Mouse (Mus musculus): Measurements from ENCODE around the gene Clec4g.

DNA sequence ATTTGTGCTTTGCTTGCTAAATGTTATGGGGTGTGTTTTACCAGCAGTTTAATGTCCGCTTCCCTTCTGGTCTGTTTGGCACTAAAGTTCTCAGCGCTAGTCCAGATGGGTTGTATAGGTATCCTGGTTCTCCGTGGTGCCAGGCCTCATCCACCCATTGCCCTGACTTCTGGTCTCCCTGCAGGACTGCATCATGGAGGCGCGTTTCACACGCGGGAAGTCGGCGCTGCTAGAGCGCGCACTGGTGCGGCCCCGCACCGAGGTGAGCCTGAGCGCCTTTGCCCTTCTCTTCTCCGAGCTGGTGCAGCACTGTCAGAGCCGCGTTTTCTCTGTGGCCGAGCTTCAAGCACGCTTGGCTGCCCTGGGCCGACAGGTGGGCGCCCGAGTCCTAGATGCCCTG lies 41.6 kb downstream of the Clec4g start:
- TF ChIP-seq POLR2A (IDR thresholded peaks at IDR 0.05; ENCODE audit: borderline replicate concordance, extremely low read depth, insufficient read depth, insufficient read length, poor library complexity, severe bottlenecking) (no peak), CTCF (IDR thresholded peaks at IDR 0.05; ENCODE audit: borderline replicate concordance, extremely low read depth, insufficient read depth, insufficient read length) (no peak)

Data from brain, embryonic 14.5 days (tissue).